Mouse (Mus musculus) spleen, embryonic (tissue): ENCODE measurements around the gene Cfap77.
"Not testable (repeated sequence)": the region's sequence is repeated elsewhere in the genome, so short reads cannot be mapped to it uniquely, and the experiment has no call there.

ENCODE experiments used
- CTCF ChIA-PET: fragments of 350-600 bp; sonication (Branson Sonifier 250); formaldehyde crosslinking; loops from one replicate; lab custom pipeline; 2022; lab: Charles Lee

Gene Cfap77

GRCm38 (mm10) chr2:29054991-29055390, at the start of gene Cfap77:
Gene Cfap77, minus strand, starts transcription at chr2:29055066.
- CTCF ChIA-PET: interaction anchor here (1.5 kb wide), 1 partner anchor 12 kb away, joined by 3 read pairs; no protein-coding TSS in a partner anchor

- CTCF ChIA-PET: not testable (repeated sequence)
Measured at GRCm38 (mm10) chr2:29102416-29103377, 47.8 kb upstream of the Cfap77 start.

- CTCF ChIA-PET: no interaction called here
Measured at GRCm38 (mm10) chr2:29100822-29101534, 46.1 kb upstream of the Cfap77 start.

- CTCF ChIA-PET: no interaction called here
Measured at GRCm38 (mm10) chr2:29099646-29100045, 44.8 kb upstream of the Cfap77 start.

GRCm38 (mm10) chr2:29098786-29099185, 43.9 kb upstream of the Cfap77 start:
- CTCF ChIA-PET: no interaction called here

- CTCF ChIA-PET: not testable (repeated sequence)
Measured at GRCm38 (mm10) chr2:29097955-29098354, 43.1 kb upstream of the Cfap77 start.

- CTCF ChIA-PET: no interaction called here
Measured at GRCm38 (mm10) chr2:29097465-29097864, 42.6 kb upstream of the Cfap77 start.

GRCm38 (mm10) chr2:29096751-29097150, 41.9 kb upstream of the Cfap77 start:
- CTCF ChIA-PET: interaction anchor here (0.6 kb wide), 1 partner anchor 187 kb away, joined by 4 read pairs; no protein-coding TSS in a partner anchor

GRCm38 (mm10) chr2:29095674-29096073, 40.8 kb upstream of the Cfap77 start:
- CTCF ChIA-PET: no interaction called here

GRCm38 (mm10) chr2:29089276-29089675, 34.4 kb upstream of the Cfap77 start:
- CTCF ChIA-PET: not testable (repeated sequence)

GRCm38 (mm10) chr2:29086026-29086425, 31.2 kb upstream of the Cfap77 start:
- CTCF ChIA-PET: no interaction called here

- CTCF ChIA-PET: no interaction called here
Measured at GRCm38 (mm10) chr2:29081965-29082364, 27.1 kb upstream of the Cfap77 start.

GRCm38 (mm10) chr2:29076226-29076625, 21.4 kb upstream of the Cfap77 start:
- CTCF ChIA-PET: interaction anchor here (0.6 to 0.7 kb wide), 2 partner anchors 67 to 688 kb away, joined by 3 to 9 read pairs; no protein-coding TSS in a partner anchor

GRCm38 (mm10) chr2:29075331-29076070, 20.6 kb upstream of the Cfap77 start:
- CTCF ChIA-PET: interaction anchor here (0.6 to 0.7 kb wide), 2 partner anchors 68 to 689 kb away, joined by 3 to 9 read pairs; no protein-coding TSS in a partner anchor

GRCm38 (mm10) chr2:29074676-29075075, 19.8 kb upstream of the Cfap77 start:
- CTCF ChIA-PET: no interaction called here

GRCm38 (mm10) chr2:29066410-29066809, 11.5 kb upstream of the Cfap77 start:
- CTCF ChIA-PET: interaction anchor here (1.4 kb wide), 1 partner anchor 12 kb away, joined by 3 read pairs; the partner anchor contains the start of gene Cfap77

GRCm38 (mm10) chr2:29065796-29066195, 10.9 kb upstream of the Cfap77 start:
- CTCF ChIA-PET: interaction anchor here (1.4 kb wide), 1 partner anchor 11 kb away, joined by 3 read pairs; the partner anchor contains the start of gene Cfap77

GRCm38 (mm10) chr2:29060135-29060597, 5.3 kb upstream of the Cfap77 start, which contains the start of gene Ttf1:
Gene Ttf1, plus strand, starts transcription at chr2:29060262.
- CTCF ChIA-PET: interaction anchor here (0.5 kb wide), 1 partner anchor 93 kb away, joined by 7 read pairs; no protein-coding TSS in a partner anchor

- CTCF ChIA-PET: interaction anchor here (1.5 kb wide), 1 partner anchor 12 kb away, joined by 3 read pairs; no protein-coding TSS in a partner anchor
Measured at GRCm38 (mm10) chr2:29054545-29054935, 326 bp downstream of the Cfap77 start.

GRCm38 (mm10) chr2:29053802-29054544, 893 bp downstream of the Cfap77 start:
- CTCF ChIA-PET: interaction anchor here (1.5 kb wide), 1 partner anchor 13 kb away, joined by 3 read pairs; no protein-coding TSS in a partner anchor
